Comparison of ENCODE assay signal across 8 mouse cellular contexts in genomic region chr19:3985261-3985681, GRCm38 (mm10). TPM values are rescaled to one million over a fixed set of nuclear protein-coding genes. Genes with fewer than 3 reads are reported as not detected.
DNase-seq lines count a peak whose midpoint lies in the region; ATAC-seq lines count a peak whose summit lies in the region.

No protein-coding gene starts in this region.

- H3K27ac ChIP-seq in heart, embryonic 16.5 days (ENCODE audit: low read length) = peak overlapping the region; percentile 82
- peak overlapping the region; percentile 44; the same call in 1 of the 2 replicates for H3K27ac ChIP-seq in limb, embryonic 13.5 days
- H3K27ac ChIP-seq in stomach, embryonic 16.5 days (ENCODE audit: low read length) = 0 out of 2 replicates have a peak overlapping the region, but pooled peaks have one; percentile 21

- peak; percentile 29 for DNase-seq in ovary, postnatal 36 days (ENCODE audit: low spot score)
- DNase-seq in ovary, postnatal 14 days (ENCODE audit: low spot score) = no peak
- DNase-seq in spleen, postnatal 10 days (ENCODE audit: low spot score in 2 of 2) = no peak
- DNase-seq in spleen, adult 18-20 months = no peak
- no peak for DNase-seq in c-Kit-positive CD71-positive TER-119-positive erythroid progenitor cells, embryonic 14.5 days (ENCODE audit: low spot score)

- H3K4me2 ChIP-seq in heart, embryonic 16.5 days (ENCODE audit: low read depth, low read length) = no peak overlapping the region
- no peak overlapping the region for H3K4me2 ChIP-seq in limb, embryonic 13.5 days (replicated peaks)
- no peak overlapping the region for H3K4me2 ChIP-seq in stomach, embryonic 16.5 days (ENCODE audit: low read depth, low read length)

- no peaks in the 10 kb centered on the region for H3K27me3 ChIP-seq in heart, embryonic 16.5 days (ENCODE audit: control insufficient read depth, insufficient read depth, low read length)
- no peaks in the 10 kb centered on the region for H3K27me3 ChIP-seq in limb, embryonic 13.5 days
- H3K27me3 ChIP-seq in stomach, embryonic 16.5 days (ENCODE audit: control insufficient read depth, insufficient read depth, low read length) = no peaks in the 10 kb centered on the region

- peaks cover 22% of the 10 kb centered on the region for H3K4me1 ChIP-seq in heart, embryonic 16.5 days (ENCODE audit: control insufficient read depth, insufficient read depth, low read length)
- peaks cover 34% of the 10 kb centered on the region for H3K4me1 ChIP-seq in limb, embryonic 13.5 days
- peaks cover 12% of the 10 kb centered on the region for H3K4me1 ChIP-seq in stomach, embryonic 16.5 days (ENCODE audit: control insufficient read depth, insufficient read depth, low read length)

- 27% methylated on average over 8 of the region's 8 CpGs for WGBS in heart, embryonic 16.5 days
- 41% methylated on average over 8 of the region's 8 CpGs for WGBS in limb, embryonic 13.5 days
- 34% methylated on average over 8 of the region's 8 CpGs for WGBS in stomach, embryonic 16.5 days

- H3K4me3 ChIP-seq in heart, embryonic 16.5 days (ENCODE audit: low read length) = no peak overlapping the region
- H3K4me3 ChIP-seq in limb, embryonic 13.5 days = no peak overlapping the region
- H3K4me3 ChIP-seq in stomach, embryonic 16.5 days (replicated peaks; ENCODE audit: low read length) = no peak overlapping the region

- 0 out of 2 replicates have a peak, but pooled peaks cover 4% of the 10 kb centered on the region for H3K36me3 ChIP-seq in heart, embryonic 16.5 days (ENCODE audit: control insufficient read depth, insufficient read depth)
- H3K36me3 ChIP-seq in limb, embryonic 13.5 days = no peaks in the 10 kb centered on the region
- H3K36me3 ChIP-seq in stomach, embryonic 16.5 days (ENCODE audit: control insufficient read depth, insufficient read depth, low read length) = no peaks in the 10 kb centered on the region

- no peak for ATAC-seq in heart, embryonic 16.5 days (replicated peaks; ENCODE audit: extremely low read depth, insufficient read depth, low FRiP score)
- no peak for ATAC-seq in limb, embryonic 13.5 days (ENCODE audit: low FRiP score, low read depth)
- no peak for ATAC-seq in stomach, embryonic 16.5 days (ENCODE audit: insufficient read depth, low FRiP score)

- H3K9ac ChIP-seq in heart, embryonic 16.5 days (ENCODE audit: low read length) = no peak overlapping the region
- no peak overlapping the region for H3K9ac ChIP-seq in limb, embryonic 13.5 days
- H3K9ac ChIP-seq in stomach, embryonic 16.5 days (ENCODE audit: low read length) = no peak overlapping the region

- no peaks in the 10 kb centered on the region for H3K9me3 ChIP-seq in heart, embryonic 16.5 days (replicated peaks; ENCODE audit: control insufficient read depth, low read length)
- no peaks in the 10 kb centered on the region for H3K9me3 ChIP-seq in limb, embryonic 13.5 days
- H3K9me3 ChIP-seq in stomach, embryonic 16.5 days (replicated peaks; ENCODE audit: control insufficient read depth, low read length) = no peaks in the 10 kb centered on the region

RNA-seq across cellular contexts. Expression of gene Acy3, which starts 1.1 kb away (rescaled TPM):
- 13.0 and 13.3 TPM in 2 replicates for polyA plus RNA-seq in heart, embryonic 16.5 days (2015; fragmentation: Nextera tagmentation; extraction: Ambion mirVana)
- 4.6 and 6.8 TPM in 2 replicates for polyA plus RNA-seq in limb, embryonic 13.5 days (2015; fragmentation: Nextera tagmentation; extraction: Ambion mirVana)
- polyA plus RNA-seq in stomach, embryonic 16.5 days (2015; fragmentation: Nextera tagmentation; extraction: Ambion mirVana) = 7.8 and 10.2 TPM in 2 replicates

RNA-seq across cellular contexts. Expression of gene Tbx10, which starts 7.3 kb away (rescaled TPM):
- polyA plus RNA-seq in heart, embryonic 16.5 days (2015; fragmentation: Nextera tagmentation; extraction: Ambion mirVana) = not detected in 2 replicates
- polyA plus RNA-seq in limb, embryonic 13.5 days (2015; fragmentation: Nextera tagmentation; extraction: Ambion mirVana) = not detected in 2 replicates
- 0.17 TPM in 1 of 2 replicates, not detected in the other for polyA plus RNA-seq in stomach, embryonic 16.5 days (2015; fragmentation: Nextera tagmentation; extraction: Ambion mirVana)

RNA-seq across cellular contexts. Expression of gene Aldh3b2, which starts 13.1 kb away (rescaled TPM):
- 0.21 and 0.47 TPM in 2 replicates for polyA plus RNA-seq in heart, embryonic 16.5 days (2015; fragmentation: Nextera tagmentation; extraction: Ambion mirVana)
- polyA plus RNA-seq in limb, embryonic 13.5 days (2015; fragmentation: Nextera tagmentation; extraction: Ambion mirVana) = 7.8 and 9.3 TPM in 2 replicates
- polyA plus RNA-seq in stomach, embryonic 16.5 days (2015; fragmentation: Nextera tagmentation; extraction: Ambion mirVana) = 44.0 and 68.7 TPM in 2 replicates

RNA-seq across cellular contexts. Expression of gene Nudt8, which starts 15.1 kb away (rescaled TPM):
- 67.8 and 75.1 TPM in 2 replicates for polyA plus RNA-seq in heart, embryonic 16.5 days (2015; fragmentation: Nextera tagmentation; extraction: Ambion mirVana)
- 32.9 and 34.2 TPM in 2 replicates for polyA plus RNA-seq in limb, embryonic 13.5 days (2015; fragmentation: Nextera tagmentation; extraction: Ambion mirVana)
- polyA plus RNA-seq in stomach, embryonic 16.5 days (2015; fragmentation: Nextera tagmentation; extraction: Ambion mirVana) = 30.5 and 31.3 TPM in 2 replicates

RNA-seq across cellular contexts. Expression of gene Gm49405, which starts 15.2 kb away (rescaled TPM):
- 6.2 TPM in 2 replicates for polyA plus RNA-seq in heart, embryonic 16.5 days (2015; fragmentation: Nextera tagmentation; extraction: Ambion mirVana)
- 4.5 and 4.7 TPM in 2 replicates for polyA plus RNA-seq in limb, embryonic 13.5 days (2015; fragmentation: Nextera tagmentation; extraction: Ambion mirVana)
- 2.8 and 3.4 TPM in 2 replicates for polyA plus RNA-seq in stomach, embryonic 16.5 days (2015; fragmentation: Nextera tagmentation; extraction: Ambion mirVana)

Comparison
In these comparisons a context has a peak if more than half of its experiments do, and no peak if none do; other contexts are left out.
1. H3K27ac ChIP-seq: peak in every context shown above with its lines; median percentile 82 in heart, embryonic 16.5 days; 44 in limb, embryonic 13.5 days; 21 in stomach, embryonic 16.5 days.